Mouse (Mus musculus) regulatory T cell (primary cell): ENCODE data around the gene 9930022D16Rik.

Source experiments
- in situ Hi-C: fragments of 300-600 bp; cut with MboI, MseI; formaldehyde crosslinking; loops from one replicate; pipeline ENCODE4 v1.15.1; 2025; ENCODE audit warnings: high pct_unique_total_duplicates

The 9930022D16Rik gene

GRCm38 (mm10) chr11:109413617-109414016, at the start of gene 9930022D16Rik:
Gene 9930022D16Rik (plus strand): TSS chr11:109413917.
- in situ Hi-C loops, result no loop called here

GRCm38 (mm10) chr11:109364337-109364736, 49.4 kb upstream of the 9930022D16Rik start:
- in situ Hi-C loops, result loop anchor here (5.0 to 25.0 kb wide), 3 partner anchors 63 to 1927 kb away; partner anchors contain the start of genes Amz2 and Map2k6

- in situ Hi-C loops, result loop anchor here (5.0 to 25.0 kb wide), 3 partner anchors 62 to 1928 kb away; partner anchors contain the start of genes Amz2 and Map2k6
These were observed 48.8 kb upstream of the 9930022D16Rik start for GRCm38 (mm10) chr11:109364881-109365280.

GRCm38 (mm10) chr11:109365818-109366217, 47.9 kb upstream of the 9930022D16Rik start:
- in situ Hi-C loops, result loop anchor here (25.0 kb wide), 2 partner anchors 1021 to 1929 kb away; partner anchors contain the start of gene Map2k6

- in situ Hi-C loops, result loop anchor here (25.0 kb wide), 2 partner anchors 1020 to 1930 kb away; partner anchors contain the start of gene Map2k6
These were observed 46.7 kb upstream of the 9930022D16Rik start for GRCm38 (mm10) chr11:109366802-109367579.

- in situ Hi-C loops, result loop anchor here (25.0 kb wide), 2 partner anchors 1018 to 1932 kb away; partner anchors contain the start of gene Map2k6
These were observed 44.6 kb upstream of the 9930022D16Rik start for GRCm38 (mm10) chr11:109369026-109369637.

- in situ Hi-C loops, result no loop called here
These were observed 38.3 kb upstream of the 9930022D16Rik start for GRCm38 (mm10) chr11:109375412-109375811.

- in situ Hi-C loops, result no loop called here
These were observed 37.1 kb upstream of the 9930022D16Rik start for GRCm38 (mm10) chr11:109376484-109377143.

- in situ Hi-C loops, result no loop called here
These were observed 36.2 kb upstream of the 9930022D16Rik start for GRCm38 (mm10) chr11:109377477-109377876.

GRCm38 (mm10) chr11:109378051-109378450, 35.7 kb upstream of the 9930022D16Rik start:
- in situ Hi-C loops, result no loop called here

GRCm38 (mm10) chr11:109380662-109381061, 33.1 kb upstream of the 9930022D16Rik start:
- in situ Hi-C loops, result no loop called here

- in situ Hi-C loops, result no loop called here
These were observed 28.4 kb upstream of the 9930022D16Rik start for GRCm38 (mm10) chr11:109385296-109385695.

GRCm38 (mm10) chr11:109389046-109389445, 24.7 kb upstream of the 9930022D16Rik start:
- in situ Hi-C loops, result no loop called here

GRCm38 (mm10) chr11:109391200-109391599, 22.5 kb upstream of the 9930022D16Rik start:
- in situ Hi-C loops, result no loop called here

- in situ Hi-C loops, result no loop called here
These were observed 22.0 kb upstream of the 9930022D16Rik start for GRCm38 (mm10) chr11:109391760-109392159.

- in situ Hi-C loops, result no loop called here
These were observed 21.1 kb upstream of the 9930022D16Rik start for GRCm38 (mm10) chr11:109392601-109393000.

- in situ Hi-C loops, result no loop called here
These were observed 19.0 kb upstream of the 9930022D16Rik start for GRCm38 (mm10) chr11:109394758-109395157.

- in situ Hi-C loops, result no loop called here
These were observed 18.4 kb upstream of the 9930022D16Rik start for GRCm38 (mm10) chr11:109395291-109395690.

GRCm38 (mm10) chr11:109406431-109406830, 7.3 kb upstream of the 9930022D16Rik start:
- in situ Hi-C loops, result loop anchor here (5.0 kb wide), 1 partner anchor 34 kb away; no protein-coding TSS in a partner anchor

GRCm38 (mm10) chr11:109410197-109410980, 3.3 kb upstream of the 9930022D16Rik start:
- in situ Hi-C loops, result no loop called here

- in situ Hi-C loops, result no loop called here
These were observed 1.1 kb downstream of the 9930022D16Rik start for GRCm38 (mm10) chr11:109414802-109415201.
